Mouse (Mus musculus) C2C12 (cell line): ENCODE results near the gene Gm9508. TPM values are rescaled to one million over a fixed set of nuclear protein-coding genes. Genes with fewer than 3 reads are reported as not detected.
"Not testable (repeated sequence)": the region's sequence is repeated elsewhere in the genome, so short reads cannot be mapped to it uniquely, and the experiment has no call there.

ENCODE experiments used
- H3K27me3 ChIP-seq: one replicate; pipeline ENCODE4 v1.6.1; 2011; ENCODE audit not compliant: control insufficient read depth, insufficient read depth, insufficient read length
- H3K36me3 ChIP-seq: one replicate; pipeline ENCODE4 v1.6.1; 2011; ENCODE audit not compliant: control insufficient read depth, insufficient read depth
- H3K4me3 ChIP-seq: one replicate; pipeline ENCODE4 v1.5.1; 2011; ENCODE audit warnings: mild to moderate bottlenecking, control low read depth; ENCODE audit not compliant: poor library complexity, insufficient read depth, severe bottlenecking
- H3K79me2 ChIP-seq: one replicate; pipeline ENCODE4 v1.6.1; 2011; ENCODE audit not compliant: control insufficient read depth, insufficient read depth
- H3K79me3 ChIP-seq: one replicate; pipeline ENCODE4 v1.6.1; 2011; ENCODE audit warnings: low read depth, control low read depth
- H3ac ChIP-seq: one replicate; pipeline ENCODE3; 2011; ENCODE audit warnings: low read depth; ENCODE audit not compliant: control insufficient read depth, insufficient read length
- CEBPB ChIP-seq: IDR thresholded peaks from one replicate; pipeline ENCODE4 v1.6.1; 2011; ENCODE audit warnings: low read depth, mild to moderate bottlenecking, control low read depth, moderate library complexity
- CTCF ChIP-seq: IDR thresholded peaks from one replicate; pipeline ENCODE4 v1.5.1; 2011; ENCODE audit not compliant: control insufficient read depth, insufficient read depth, insufficient read length
- FOSL1 ChIP-seq: IDR thresholded peaks from one replicate; pipeline ENCODE4 v1.8.0; 2011; ENCODE audit warnings: mild to moderate bottlenecking, low read length; ENCODE audit not compliant: poor library complexity, insufficient read depth, severe bottlenecking
- MAX ChIP-seq: IDR thresholded peaks from one replicate; pipeline ENCODE4 v1.6.1; 2011; ENCODE audit warnings: mild to moderate bottlenecking, control low read depth
- MYOD1 ChIP-seq: IDR thresholded peaks from one replicate; pipeline ENCODE4 v1.6.1; 2011; ENCODE audit warnings: low read depth; ENCODE audit not compliant: control insufficient read depth, insufficient read length
- MYOG ChIP-seq: IDR thresholded peaks from one replicate; pipeline ENCODE4 v1.6.1; 2011; ENCODE audit not compliant: control insufficient read depth, insufficient read length; ENCODE audit errors: extremely low read depth
- USF1 ChIP-seq: IDR thresholded peaks from one replicate; pipeline ENCODE4 v1.6.1; 2011; ENCODE audit warnings: low read depth, mild to moderate bottlenecking, control low read depth, moderate library complexity
- polyA plus RNA-seq: library from polyadenylated mRNA; unstranded; fragments of >200 nt; fragmentation: generic; extraction: Trizol; gene quantifications from one replicate; pipeline ENCODE4 v1.2.1, GENCODE M21; 2012; ENCODE audit warnings: missing spikeins

The Gm9508 gene
- polyA plus RNA-seq, 1 experiment, result not detected

DNA sequence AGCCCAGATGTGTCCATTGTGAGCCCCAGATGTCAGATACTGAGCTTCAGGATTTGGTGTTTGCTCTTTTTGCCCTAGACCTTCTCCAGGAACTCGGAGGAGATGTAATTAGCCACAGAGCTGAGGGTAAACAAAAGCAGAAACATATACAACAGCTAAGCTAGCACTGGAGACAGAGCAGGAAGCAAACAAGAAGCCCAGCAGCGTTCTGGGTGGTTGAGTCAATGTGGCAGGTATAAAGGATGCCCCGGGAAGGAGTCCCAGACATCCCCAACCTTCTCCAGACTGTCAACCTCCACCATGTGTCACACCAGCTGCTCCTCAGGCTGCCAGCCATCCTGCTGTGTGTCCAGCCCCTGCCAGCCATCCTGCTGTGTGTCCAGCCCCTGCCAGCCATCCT lies 29.2 kb upstream of the Gm9508 start, which contains the start of gene Gm10100:
Gene Gm10100, plus strand, starts transcription at position 301 of the 400 bp plus-strand sequence.
- Histone ChIP-seq H3K27me3 (peaks cover 30% of the 10 kb centered on the region), H3K79me2 (no peaks in the 10 kb centered on the region), H3ac (no peak within 1 kb of the TSS), H3K79me3 (no peaks in the 10 kb centered on the region), H3K4me3 (no peak within 1 kb of the TSS), H3K36me3 (no peaks in the 10 kb centered on the region)
- TF ChIP-seq CTCF, result no peak
- TF ChIP-seq USF1, result no peak
- TF ChIP-seq MYOD1, result no peak
- TF ChIP-seq CEBPB, result no peak
- TF ChIP-seq MAX, result no peak
- TF ChIP-seq MYOG, result no peak
- TF ChIP-seq FOSL1, result no peak

DNA sequence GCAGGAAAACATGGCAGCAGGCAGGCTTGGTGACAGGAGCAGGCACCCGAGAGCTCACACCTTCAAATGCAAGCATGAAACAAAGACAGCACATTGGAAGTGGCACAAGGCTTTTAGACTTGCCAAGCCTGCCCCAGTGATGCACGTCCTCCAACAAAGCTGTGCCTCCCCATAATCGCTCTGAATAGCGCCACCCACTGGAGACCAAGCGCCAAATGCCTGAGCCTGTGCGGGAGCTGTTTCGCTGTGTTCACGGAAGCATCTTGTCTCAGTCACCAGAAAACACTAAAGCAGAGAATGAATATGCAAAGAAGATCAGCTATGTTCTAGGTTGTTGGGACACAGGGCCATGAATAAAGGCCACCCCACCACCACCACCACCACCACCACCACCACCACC lies 27.8 kb upstream of the Gm9508 start:
- no peak overlapping the region for H3K4me3 ChIP-seq
- H3K27me3 ChIP-seq, result peaks cover 28% of the 10 kb centered on the region
- H3ac ChIP-seq, result no peak overlapping the region
- no peaks in the 10 kb centered on the region for H3K79me3 ChIP-seq
- no peaks in the 10 kb centered on the region for H3K79me2 ChIP-seq
- H3K36me3 ChIP-seq, result no peaks in the 10 kb centered on the region
- TF ChIP-seq MYOG, result no peak
- no peak for TF ChIP-seq FOSL1
- no peak for TF ChIP-seq MAX
- no peak for TF ChIP-seq USF1
- no peak for TF ChIP-seq CTCF
- TF ChIP-seq MYOD1, result no peak
- TF ChIP-seq CEBPB, result no peak

DNA sequence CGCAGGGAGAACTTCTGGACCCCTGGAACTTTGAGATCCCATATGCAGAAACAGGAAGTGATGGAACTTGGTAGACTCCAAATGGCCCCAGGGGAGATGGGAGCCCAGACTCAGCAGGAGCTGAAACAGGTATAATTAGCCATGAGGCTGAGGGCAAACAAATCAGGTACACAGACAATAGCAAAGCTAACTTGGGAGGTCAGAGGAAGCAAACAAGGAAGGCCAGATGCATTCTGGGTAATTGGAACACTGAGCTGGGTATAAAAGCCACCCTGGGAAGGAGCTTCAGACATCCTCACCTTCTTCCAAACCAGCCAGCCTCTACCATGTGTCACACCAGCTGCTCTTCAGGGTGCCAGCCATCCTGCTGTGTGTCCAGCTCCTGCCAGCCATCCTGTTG lies 23.3 kb upstream of the Gm9508 start, which contains the start of gene Krtap12-1:
Gene Krtap12-1, plus strand, starts transcription at position 301 of the 400 bp plus-strand sequence.
- not testable (repeated sequence) for H3K79me2 ChIP-seq, H3ac ChIP-seq, H3K79me3 ChIP-seq, H3K4me3 ChIP-seq, H3K36me3 ChIP-seq, H3K27me3 ChIP-seq

DNA sequence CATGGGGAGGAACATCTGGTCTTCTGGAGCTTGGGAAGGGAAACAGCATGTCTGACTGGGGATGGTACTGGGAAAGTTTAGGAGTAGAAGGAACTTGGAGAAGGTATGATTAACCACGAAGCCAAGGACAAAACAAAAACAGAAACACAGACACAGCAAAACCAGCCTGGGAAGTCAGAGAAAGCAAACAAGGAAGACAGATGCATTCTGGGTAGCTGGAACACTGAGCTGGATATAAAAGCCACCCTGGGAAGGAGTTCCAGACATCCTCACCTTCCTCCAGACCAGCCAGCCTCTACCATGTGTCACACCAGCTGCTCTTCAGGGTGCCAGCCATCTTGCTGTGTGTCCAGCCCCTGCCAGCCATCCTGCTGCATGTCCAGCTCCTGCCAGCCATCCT lies 18.5 kb upstream of the Gm9508 start, which contains the start of gene Gm10142:
Gene Gm10142, plus strand, starts transcription at position 301 of the 400 bp plus-strand sequence.
- TF ChIP-seq USF1, result no peak

DNA sequence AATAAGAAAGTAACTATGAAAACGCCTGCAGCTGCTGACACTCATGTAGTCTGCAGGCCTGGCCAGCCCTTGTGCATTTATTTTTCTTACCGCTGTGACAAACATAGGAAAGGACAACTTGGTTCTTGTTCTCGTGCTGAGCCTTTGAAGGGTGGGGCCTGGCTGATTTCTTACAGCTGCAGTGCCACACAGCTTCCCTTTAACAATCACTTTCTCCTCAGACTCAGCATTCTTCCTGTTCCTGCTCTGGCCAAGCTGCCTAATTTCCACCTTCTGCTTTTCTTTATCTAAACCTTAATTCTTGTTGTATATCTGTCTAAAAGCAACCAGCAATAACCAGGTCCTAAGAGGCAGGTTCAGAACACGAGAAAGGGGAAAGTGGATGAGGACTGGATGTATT lies 16.7 kb upstream of the Gm9508 start:
- H3ac ChIP-seq, result no peak overlapping the region
- no peaks in the 10 kb centered on the region for H3K36me3 ChIP-seq
- no peak for TF ChIP-seq MYOG
- no peak for TF ChIP-seq CTCF
- no peak for TF ChIP-seq CEBPB
- no peak for TF ChIP-seq FOSL1
- TF ChIP-seq MAX, result no peak
- no peak for TF ChIP-seq USF1
- TF ChIP-seq MYOD1, result no peak
- no peak overlapping the region for H3K4me3 ChIP-seq
- peaks cover 5% of the 10 kb centered on the region for H3K27me3 ChIP-seq
- no peaks in the 10 kb centered on the region for H3K79me3 ChIP-seq
- no peaks in the 10 kb centered on the region for H3K79me2 ChIP-seq

More for the DNA sequence above, 18.5 kb upstream of the Gm9508 start, which contains the start of gene Gm10142:
- Histone ChIP-seq H3K4me3 (no peak within 1 kb of the TSS), H3K36me3 (no peaks in the 10 kb centered on the region), H3K79me3 (no peaks in the 10 kb centered on the region), H3ac (no peak within 1 kb of the TSS), H3K27me3 (peaks cover 2% of the 10 kb centered on the region), H3K79me2 (no peaks in the 10 kb centered on the region)

DNA sequence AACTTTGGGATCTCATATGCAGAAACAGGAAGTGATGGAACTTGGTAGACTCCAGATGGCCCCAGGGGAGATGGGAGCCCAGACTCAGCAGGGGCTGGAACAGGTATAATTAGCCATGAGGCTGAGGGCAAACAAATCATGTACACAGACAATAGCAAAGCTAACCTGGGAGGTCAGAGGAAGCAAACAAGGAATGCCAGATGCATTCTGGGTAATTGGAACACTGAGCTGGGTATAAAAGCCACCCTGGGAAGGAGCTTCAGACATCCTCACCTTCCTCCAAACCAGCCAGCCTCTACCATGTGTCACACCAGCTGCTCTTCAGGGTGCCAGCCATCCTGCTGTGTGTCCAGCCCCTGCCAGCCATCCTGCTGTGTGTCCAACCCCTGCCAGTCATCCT lies 14.1 kb upstream of the Gm9508 start, which contains the start of gene Gm10024:
Gene Gm10024, plus strand, starts transcription at position 301 of the 400 bp plus-strand sequence.
- H3ac ChIP-seq, H3K36me3 ChIP-seq, H3K79me3 ChIP-seq, H3K79me2 ChIP-seq, H3K27me3 ChIP-seq, H3K4me3 ChIP-seq: not testable (repeated sequence)

DNA sequence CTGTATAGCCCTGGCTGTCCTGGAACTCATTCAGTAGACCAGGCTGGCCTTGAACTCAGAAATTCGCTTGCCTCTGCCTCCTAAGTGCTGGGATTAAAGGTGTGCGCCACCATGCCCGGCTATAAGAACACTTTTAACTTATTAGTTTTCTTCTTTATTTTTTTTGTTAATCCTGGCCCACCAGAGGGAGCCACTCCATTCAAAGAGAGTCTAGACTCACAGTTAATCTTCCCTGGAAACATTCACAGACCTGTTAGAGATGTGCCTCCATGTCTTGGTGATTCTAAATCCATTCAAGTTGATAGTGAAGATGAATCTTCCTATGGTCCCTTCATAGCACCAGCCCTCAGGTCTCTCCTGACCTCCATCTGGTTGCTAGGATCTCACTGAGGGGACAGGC lies 12.8 kb upstream of the Gm9508 start:
- Histone ChIP-seq H3ac (no peak overlapping the region), H3K79me3 (no peaks in the 10 kb centered on the region), H3K27me3 (peaks cover 5% of the 10 kb centered on the region), H3K4me3 (no peak overlapping the region), H3K36me3 (no peaks in the 10 kb centered on the region), H3K79me2 (no peaks in the 10 kb centered on the region)
- no peak for TF ChIP-seq MYOD1
- no peak for TF ChIP-seq MAX
- no peak for TF ChIP-seq FOSL1
- no peak for TF ChIP-seq CEBPB
- TF ChIP-seq USF1, result no peak
- TF ChIP-seq MYOG, result no peak
- no peak for TF ChIP-seq CTCF
